In genomic region chr3:84218498-84218897, GRCm38 (mm10) we compare ENCODE assay signal across 14 mouse cellular contexts. TPM values are rescaled to one million over a fixed set of nuclear protein-coding genes. Genes with fewer than 3 reads are reported as not detected.
DNase-seq lines count a peak whose midpoint lies in the region; ATAC-seq and TF ChIP-seq lines count a peak whose summit lies in the region.
"Had no signal": no experiment of that assay in that cellular context is flagged by ENCODE, and none has a peak within 500 bp of the region (broad histone marks: within the 10 kb centered on the region; RNA-seq: fewer than 3 reads in every experiment).

No protein-coding gene starts in this region.

- no peak overlapping the region for H3K4me3 ChIP-seq in limb, embryonic 12.5 days (replicated peaks)
- no peak overlapping the region for H3K4me3 ChIP-seq in limb, embryonic 10.5 days
- H3K4me3 ChIP-seq in forebrain, embryonic 14.5 days (ENCODE audit: low read depth, low read length) = peak overlapping the region; percentile 47
- H3K4me3 ChIP-seq in limb, embryonic 14.5 days (replicated peaks; ENCODE audit: low read length) = no peak overlapping the region
- H3K4me3 ChIP-seq: gastrocnemius, adult 2 months; intestine, embryonic 15.5 days had no signal

- no peaks in the 10 kb centered on the region for H3K9me3 ChIP-seq in limb, embryonic 12.5 days
- no peaks in the 10 kb centered on the region for H3K9me3 ChIP-seq in limb, embryonic 10.5 days (replicated peaks)
- no peaks in the 10 kb centered on the region for H3K9me3 ChIP-seq in forebrain, embryonic 14.5 days (replicated peaks; ENCODE audit: control insufficient read depth, low read length)
- H3K9me3 ChIP-seq in limb, embryonic 14.5 days (ENCODE audit: control insufficient read depth, low read length) = no peaks in the 10 kb centered on the region
- H3K9me3 ChIP-seq: intestine, embryonic 15.5 days had no signal

- no peak overlapping the region for H3K27ac ChIP-seq in limb, embryonic 12.5 days
- no peak overlapping the region for H3K27ac ChIP-seq in limb, embryonic 10.5 days
- peak overlapping the region; percentile 56; the same call in 1 of the 2 replicates for H3K27ac ChIP-seq in forebrain, embryonic 14.5 days (ENCODE audit: low read depth, low read length)
- no peak overlapping the region for H3K27ac ChIP-seq in limb, embryonic 14.5 days (replicated peaks; ENCODE audit: low read depth, low read length)
- H3K27ac ChIP-seq: intestine, embryonic 15.5 days had no signal

- no peaks in the 10 kb centered on the region for H3K27me3 ChIP-seq in limb, embryonic 12.5 days
- peaks cover 8% of the 10 kb centered on the region; the same call in 1 of the 2 replicates for H3K27me3 ChIP-seq in limb, embryonic 10.5 days (ENCODE audit: low read depth, poor library complexity, severe bottlenecking)
- H3K27me3 ChIP-seq in forebrain, embryonic 14.5 days (replicated peaks; ENCODE audit: control insufficient read depth, insufficient read depth, low read length) = no peaks in the 10 kb centered on the region
- H3K27me3 ChIP-seq in limb, embryonic 14.5 days (ENCODE audit: control insufficient read depth, insufficient read depth, low read length) = no peaks in the 10 kb centered on the region
- H3K27me3 ChIP-seq: intestine, embryonic 15.5 days; Patski had no signal

- no peak for DNase-seq in limb, embryonic 10.5 days (ENCODE audit: low spot score)
- DNase-seq in forebrain, embryonic 14.5 days (ENCODE audit: low spot score) = no peak
- DNase-seq in limb, embryonic 14.5 days (ENCODE audit: low spot score) = peak; percentile 58
- DNase-seq in urinary bladder, postnatal 14 days (ENCODE audit: low spot score) = no peak
- DNase-seq in adipocyte (ENCODE audit: low spot score) = no peak
- DNase-seq: adrenal gland, postnatal 14 days; gastrocnemius, adult 2 months; kidney, postnatal 36 days had no signal

- 54% methylated on average over 2 of the region's 2 CpGs for WGBS in limb, embryonic 12.5 days
- 65% methylated on average over 2 of the region's 2 CpGs for WGBS in limb, embryonic 10.5 days
- WGBS in forebrain, embryonic 14.5 days = 39% methylated on average over 2 of the region's 2 CpGs
- 29% methylated on average over 2 of the region's 2 CpGs for WGBS in limb, embryonic 14.5 days

- no peaks in the 10 kb centered on the region for H3K36me3 ChIP-seq in limb, embryonic 12.5 days
- no peaks in the 10 kb centered on the region for H3K36me3 ChIP-seq in limb, embryonic 10.5 days
- H3K36me3 ChIP-seq in forebrain, embryonic 14.5 days (ENCODE audit: control insufficient read depth, insufficient read depth, low read length) = no peaks in the 10 kb centered on the region
- no peaks in the 10 kb centered on the region; the same call in 1 of the 2 replicates for H3K36me3 ChIP-seq in limb, embryonic 14.5 days (ENCODE audit: control insufficient read depth, insufficient read depth, low read length)
- H3K36me3 ChIP-seq: intestine, embryonic 15.5 days had no signal

- TF ChIP-seq POLR2A in limb, embryonic 14.5 days (IDR thresholded peaks at IDR 0.05; ENCODE audit: borderline replicate concordance, extremely low read depth, insufficient read depth, insufficient read length) = no peak

- H3K9ac ChIP-seq in limb, embryonic 12.5 days (replicated peaks) = no peak overlapping the region
- peak overlapping the region; percentile 66 for H3K9ac ChIP-seq in forebrain, embryonic 14.5 days (ENCODE audit: low read length)
- no peak overlapping the region for H3K9ac ChIP-seq in limb, embryonic 14.5 days (ENCODE audit: low read depth, low read length, severe bottlenecking)
- H3K9ac ChIP-seq: intestine, embryonic 15.5 days had no signal

- peak; percentile 21; the same call in 1 of the 2 replicates for ATAC-seq in limb, embryonic 12.5 days (ENCODE audit: insufficient number of reproducible peaks, insufficient read depth, low FRiP score, low TSS enrichment, low read depth)
- no peak for ATAC-seq in forebrain, embryonic 14.5 days
- ATAC-seq in limb, embryonic 14.5 days (ENCODE audit: low FRiP score, low read depth) = no peak
- no peak for ATAC-seq in granulocyte monocyte progenitor cell, adult 5-6 weeks (replicated peaks; ENCODE audit: poor library complexity, severe bottlenecking)
- ATAC-seq in cerebellum, adult (ENCODE audit: insufficient number of reproducible peaks, low FRiP score, low TSS enrichment) = no peak
- ATAC-seq: intestine, embryonic 15.5 days; lung, postnatal 0 days; Patski had no signal

- peaks cover 16% of the 10 kb centered on the region for H3K4me1 ChIP-seq in limb, embryonic 12.5 days (replicated peaks)
- H3K4me1 ChIP-seq in limb, embryonic 10.5 days = peaks cover 29% of the 10 kb centered on the region
- H3K4me1 ChIP-seq in forebrain, embryonic 14.5 days (ENCODE audit: control insufficient read depth, insufficient read depth, low read length) = peaks cover 69% of the 10 kb centered on the region
- peaks cover 25% of the 10 kb centered on the region for H3K4me1 ChIP-seq in limb, embryonic 14.5 days (ENCODE audit: control insufficient read depth, insufficient read depth, low read length)

- peak overlapping the region; percentile 13; the same call in 1 of the 2 replicates for H3K4me2 ChIP-seq in limb, embryonic 12.5 days
- peak overlapping the region; percentile 60 for H3K4me2 ChIP-seq in forebrain, embryonic 14.5 days (ENCODE audit: low read length)
- H3K4me2 ChIP-seq in limb, embryonic 14.5 days (replicated peaks; ENCODE audit: low read depth, low read length, severe bottlenecking) = no peak overlapping the region; the same call in 1 of the 2 replicates
- H3K4me2 ChIP-seq: intestine, embryonic 15.5 days had no signal

RNA-seq across cellular contexts. Expression of gene Gm6525, which starts 44.6 kb away (rescaled TPM):
- polyA plus RNA-seq in limb, embryonic 12.5 days (2016; fragmentation: Nextera tagmentation; extraction: Ambion mirVana) = 0.35 and 0.88 TPM in 2 replicates
- 0.58 and 0.60 TPM in 2 replicates for polyA plus RNA-seq in limb, embryonic 10.5 days (2016; fragmentation: Nextera tagmentation; extraction: Ambion mirVana)
- 0.87 and 0.97 TPM in 2 replicates for polyA plus RNA-seq in forebrain, embryonic 14.5 days (2014; fragmentation: Nextera tagmentation; extraction: Ambion mirVana)
- polyA plus RNA-seq in limb, embryonic 14.5 days (2012; rRNA removed) = 0.26 and 0.39 TPM in 2 replicates
- polyA plus RNA-seq in limb, embryonic 14.5 days (2014; fragmentation: Nextera tagmentation; extraction: Ambion mirVana) = 0.55 and 0.84 TPM in 2 replicates
- total RNA-seq in granulocyte monocyte progenitor cell, adult 5-6 weeks (2014; fragmentation: Nextera tagmentation) = not detected in 2 replicates
- 0.15 TPM in 1 of 2 replicates, not detected in the other for total RNA-seq in granulocyte monocyte progenitor cell, adult 5-6 weeks (2017)
- total RNA-seq: gastrocnemius, adult 2 months had no signal
